Mouse (Mus musculus) liver, embryonic 14.5 days (tissue): ENCODE results near the gene Lrp5.

ENCODE experiments used
- CTCF ChIP-seq: IDR thresholded peaks from 2 replicates; pipeline ENCODE4 v1.5.1; 2016; ENCODE audit warnings: antibody characterized with exemption, low read depth, control low read depth
- EP300 ChIP-seq: IDR thresholded peaks from 2 replicates; pipeline ENCODE4 v1.6.1; 2016; ENCODE audit warnings: antibody characterized with exemption, low read depth

- no peak for TF ChIP-seq CTCF
- TF ChIP-seq EP300 = no peak
These were observed 55.9 kb downstream of the Lrp5 start for GRCm38 (mm10) chr19:3630486-3630885.
